Mouse (Mus musculus) megakaryocyte, embryonic 14.5 days (primary cell): ENCODE measurements around the gene Phf21a.

Experiments
- FLI1 ChIP-seq: IDR thresholded peaks from 2 replicates; pipeline ENCODE4 v1.6.1; 2012; ENCODE audit warnings: low read length, inconsistent platforms, mixed read lengths
- GATA1 ChIP-seq: IDR thresholded peaks from 3 replicates; pipeline ENCODE4 v1.6.1; 2012; ENCODE audit warnings: mixed read lengths, low read length, inconsistent platforms, borderline replicate concordance

GRCm38 (mm10) chr2:92176292-92176691 lies 83.4 kb downstream of the Phf21a start:
- TF ChIP-seq GATA1 (no peak), FLI1 (no peak)
